Mouse (Mus musculus) B cell, adult 2 months (primary cell): Measurements from ENCODE around the gene Eddm3b.
"Not testable (repeated sequence)": the region's sequence is repeated elsewhere in the genome, so short reads cannot be mapped to it uniquely, and the experiment has no call there.

Experiments used
- DNase-seq, 2 experiments: peaks; one replicate each; pipeline ENCODE4 v3.0.0; 2022

Gene Eddm3b

GRCm38 (mm10) chr14:51144451-51144850 lies 30.2 kb downstream of the Eddm3b start:
- no peak for DNase-seq

- DNase-seq, result no peak
These were observed 31.3 kb downstream of the Eddm3b start for GRCm38 (mm10) chr14:51145521-51145920.

GRCm38 (mm10) chr14:51146685-51147084 lies 32.5 kb downstream of the Eddm3b start, which contains the start of gene Rnase1:
Rnase1 (minus strand) TSS chr14:51146785.
- DNase-seq, result no peak

- DNase-seq, result no peak
These were observed 33.8 kb downstream of the Eddm3b start for GRCm38 (mm10) chr14:51148006-51148405.

- no peak for DNase-seq
These were observed 34.9 kb downstream of the Eddm3b start for GRCm38 (mm10) chr14:51149164-51149563.

- DNase-seq, result no peak
These were observed 36.1 kb downstream of the Eddm3b start for GRCm38 (mm10) chr14:51150206-51150831.

- DNase-seq, result no peak
These were observed 38.1 kb downstream of the Eddm3b start for GRCm38 (mm10) chr14:51152249-51152870.

- DNase-seq, result no peak
These were observed 42.0 kb downstream of the Eddm3b start for GRCm38 (mm10) chr14:51156056-51156735.

GRCm38 (mm10) chr14:51156736-51157068 lies 42.5 kb downstream of the Eddm3b start:
- DNase-seq, result no peak

- DNase-seq, result no peak
These were observed 42.8 kb downstream of the Eddm3b start for GRCm38 (mm10) chr14:51157072-51157471.

GRCm38 (mm10) chr14:51161976-51162375 lies 47.8 kb downstream of the Eddm3b start, which contains the start of gene Rnase2b:
Rnase2b (plus strand) TSS chr14:51162260.
- not testable (repeated sequence) for DNase-seq

GRCm38 (mm10) chr14:51163323-51163722 lies 49.1 kb downstream of the Eddm3b start:
- DNase-seq, result not testable (repeated sequence)

GRCm38 (mm10) chr14:51165435-51165834 lies 51.2 kb downstream of the Eddm3b start:
- DNase-seq, result no peak

- no peak for DNase-seq
These were observed 51.8 kb downstream of the Eddm3b start for GRCm38 (mm10) chr14:51166068-51166467.
